Comparison of ENCODE assay signal across 11 mouse cellular contexts in the genomic region with DNA sequence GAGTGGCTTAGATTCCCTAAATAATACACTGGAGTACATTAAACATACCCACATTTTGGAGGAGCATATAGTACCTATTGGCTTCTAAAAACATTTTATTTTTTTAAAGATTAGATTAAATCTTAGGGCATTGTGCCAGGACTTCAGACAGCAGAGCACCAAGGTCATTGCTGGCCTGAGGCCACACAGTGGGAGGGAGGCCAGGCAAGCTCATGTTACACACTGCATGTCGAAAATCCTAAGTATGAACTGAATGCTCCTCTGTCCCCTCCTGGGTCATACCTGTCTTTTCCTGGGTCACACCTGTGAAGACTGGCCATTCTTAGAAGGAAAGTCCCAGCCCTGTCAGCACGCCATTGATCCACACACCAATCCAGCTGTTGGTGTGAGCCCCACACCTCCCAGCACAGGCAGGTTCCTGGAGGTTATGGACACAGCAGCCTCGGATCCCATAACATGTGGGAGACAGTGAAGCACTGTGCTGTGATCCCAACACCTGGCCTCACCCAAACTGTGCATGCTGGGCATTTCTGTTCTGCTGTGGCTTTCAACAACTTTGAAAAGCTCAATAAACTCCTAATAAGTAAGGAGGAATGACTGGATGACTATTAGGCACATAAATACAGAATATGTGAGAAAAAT.
DNase-seq lines count a peak whose midpoint lies in the region; ATAC-seq and TF ChIP-seq lines count a peak whose summit lies in the region.
"Had no signal": no experiment of that assay in that cellular context is flagged by ENCODE, and none has a peak within 500 bp of the region (broad histone marks: within the 10 kb centered on the region; RNA-seq: fewer than 3 reads in every experiment).

No protein-coding gene starts in this region.

- H3K4me1 ChIP-seq in heart, embryonic 12.5 days (replicated peaks): peaks cover 35% of the 10 kb centered on the region
- H3K4me1 ChIP-seq in heart, postnatal 0 days (ENCODE audit: control insufficient read depth, insufficient read depth): peaks cover 16% of the 10 kb centered on the region
- peaks cover 15% of the 10 kb centered on the region for H3K4me1 ChIP-seq in midbrain, embryonic 13.5 days (replicated peaks)

- H3K27ac ChIP-seq in heart, embryonic 12.5 days (ENCODE audit: poor library complexity, severe bottlenecking): peak overlapping the region; percentile 59; the same call in 1 of the 2 replicates
- H3K27ac ChIP-seq in heart, postnatal 0 days (ENCODE audit: low read depth): peak overlapping the region; percentile 23; the same call in 1 of the 2 replicates
- no peak overlapping the region for H3K27ac ChIP-seq in midbrain, embryonic 13.5 days
- H3K27ac ChIP-seq: neural tube, embryonic 12.5 days had no signal

- 40% methylated on average over 3 of the region's 3 CpGs for WGBS in heart, embryonic 12.5 days
- 34% methylated on average over 3 of the region's 3 CpGs for WGBS in heart, postnatal 0 days
- 59% methylated on average over 3 of the region's 3 CpGs for WGBS in midbrain, embryonic 13.5 days

- H3K9ac ChIP-seq in heart, embryonic 12.5 days: peak overlapping the region; percentile 56; the same call in 1 of the 2 replicates
- no peak overlapping the region for H3K9ac ChIP-seq in heart, postnatal 0 days (replicated peaks; ENCODE audit: low read depth, low read length)
- H3K9ac ChIP-seq in midbrain, embryonic 13.5 days (replicated peaks): no peak overlapping the region
- H3K9ac ChIP-seq: neural tube, embryonic 12.5 days had no signal

- H3K36me3 ChIP-seq in heart, embryonic 12.5 days: no peaks in the 10 kb centered on the region
- H3K36me3 ChIP-seq in heart, postnatal 0 days (replicated peaks; ENCODE audit: control insufficient read depth, insufficient read depth, low read length): no peaks in the 10 kb centered on the region
- no peaks in the 10 kb centered on the region for H3K36me3 ChIP-seq in midbrain, embryonic 13.5 days
- H3K36me3 ChIP-seq: neural tube, embryonic 12.5 days had no signal

- H3K27me3 ChIP-seq in heart, embryonic 12.5 days (replicated peaks): no peaks in the 10 kb centered on the region
- no peaks in the 10 kb centered on the region for H3K27me3 ChIP-seq in heart, postnatal 0 days (ENCODE audit: control insufficient read depth, insufficient read depth, low read length)
- H3K27me3 ChIP-seq in midbrain, embryonic 13.5 days: no peaks in the 10 kb centered on the region
- H3K27me3 ChIP-seq: neural tube, embryonic 12.5 days had no signal

- no peak for TF ChIP-seq EP300 in heart, postnatal 0 days (IDR thresholded peaks at IDR 0.05; ENCODE audit: low read depth)

- TF ChIP-seq CTCF in heart, postnatal 0 days (IDR thresholded peaks at IDR 0.05; ENCODE audit: low read depth): no peak

- no peaks in the 10 kb centered on the region for H3K9me3 ChIP-seq in heart, embryonic 12.5 days (replicated peaks)
- H3K9me3 ChIP-seq in heart, postnatal 0 days (replicated peaks; ENCODE audit: control insufficient read depth, low read length): no peaks in the 10 kb centered on the region
- no peaks in the 10 kb centered on the region for H3K9me3 ChIP-seq in midbrain, embryonic 13.5 days
- H3K9me3 ChIP-seq: neural tube, embryonic 12.5 days had no signal

- no peak overlapping the region for H3K4me2 ChIP-seq in heart, embryonic 12.5 days
- H3K4me2 ChIP-seq in heart, postnatal 0 days (ENCODE audit: low read depth, low read length): no peak overlapping the region
- H3K4me2 ChIP-seq in midbrain, embryonic 13.5 days (replicated peaks): no peak overlapping the region

- DNase-seq in heart, adult 8-10 months (ENCODE audit: low spot score): no peak
- DNase-seq in adipocyte (ENCODE audit: low spot score): peak; percentile 10
- peak; percentile 36 for DNase-seq in heart, postnatal 0 days (ENCODE audit: low spot score)
- DNase-seq in kidney, postnatal 4 days: peak; percentile 63 to 71
- no peak for DNase-seq in left cerebral cortex, adult 9 months (ENCODE audit: low spot score in 2 of 2)
- no peak for DNase-seq in thymus, postnatal 4 days
- DNase-seq: cerebellum, postnatal 25 days; gastrocnemius, postnatal 10 days had no signal

- peak; percentile 67; the same call in 1 of the 2 replicates for ATAC-seq in heart, embryonic 12.5 days (ENCODE audit: insufficient number of reproducible peaks, low FRiP score)
- 0 out of 2 replicates have a peak, but pooled peaks have one; percentile 42 for ATAC-seq in heart, postnatal 0 days (ENCODE audit: insufficient read depth, low read depth)
- ATAC-seq in midbrain, embryonic 13.5 days: no peak

- H3K4me3 ChIP-seq in heart, embryonic 12.5 days: no peak overlapping the region
- H3K4me3 ChIP-seq in heart, postnatal 0 days (ENCODE audit: low read depth, low read length): no peak overlapping the region
- no peak overlapping the region for H3K4me3 ChIP-seq in midbrain, embryonic 13.5 days (replicated peaks)
- H3K4me3 ChIP-seq: neural tube, embryonic 12.5 days had no signal

Comparison
In these comparisons a context has a peak if more than half of its experiments do, and no peak if none do; other contexts are left out.
1. DNase-seq: peak in adipocyte (single experiment), heart, postnatal 0 days (single experiment) and kidney, postnatal 4 days (2 of 2); none in heart, adult 8-10 months (single experiment), left cerebral cortex, adult 9 months (0 of 2) and thymus, postnatal 4 days (single experiment).